Mouse (Mus musculus): ENCODE measurements around the gene Susd5.

DNA sequence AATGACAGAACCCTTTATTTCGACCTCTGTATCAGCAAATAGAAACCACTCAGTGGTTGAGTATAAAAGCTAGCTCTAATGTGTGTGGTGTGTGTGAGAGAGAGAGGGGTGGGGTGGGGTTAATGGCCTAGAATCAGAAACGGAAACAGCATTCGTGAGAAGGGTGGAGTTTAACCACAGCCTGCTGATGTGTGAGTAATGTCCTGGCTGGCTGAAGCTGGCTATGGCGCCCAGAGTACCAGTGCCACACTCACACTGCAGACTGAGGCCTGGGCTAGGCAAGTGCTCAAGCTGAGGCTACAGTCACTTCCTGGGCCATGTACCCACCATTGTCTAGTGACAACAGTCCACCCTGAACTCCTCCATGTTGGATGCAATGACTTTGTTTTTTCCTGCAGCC, 40.5 kb upstream of the Susd5 start:
- no peak for TF ChIP-seq CTCF (conservative IDR thresholded peaks at IDR 0.05 in 1 of 2, IDR thresholded peaks at IDR 0.05 in 1 of 2; ENCODE audit: low read depth in 2 of 2, low read length in 2 of 2)
- TF ChIP-seq UBTF (IDR thresholded peaks at IDR 0.05; ENCODE audit: low read depth, low read length) = no peak
- TF ChIP-seq MAFK (IDR thresholded peaks at IDR 0.05; ENCODE audit: insufficient replicate concordance, low read length) = no peak
- TF ChIP-seq SIN3A (IDR thresholded peaks at IDR 0.05; ENCODE audit: low read length) = no peak
- no peak for TF ChIP-seq RCOR1 (conservative IDR thresholded peaks at IDR 0.05; ENCODE audit: low read depth, low read length)
- no peak for TF ChIP-seq TCF12 (IDR thresholded peaks at IDR 0.05; ENCODE audit: low read depth, low read length)
- TF ChIP-seq ZMIZ1 (IDR thresholded peaks at IDR 0.05; ENCODE audit: low read depth, low read length) = no peak
- no peak for TF ChIP-seq HCFC1 (IDR thresholded peaks at IDR 0.05; ENCODE audit: low read depth, low read length)
- TF ChIP-seq MXI1 (IDR thresholded peaks at IDR 0.05; ENCODE audit: low read depth, low read length) = no peak
- no peak for TF ChIP-seq CHD2 (IDR thresholded peaks at IDR 0.05; ENCODE audit: low read length)
- no peak for TF ChIP-seq EP300 (IDR thresholded peaks at IDR 0.05; ENCODE audit: low read length)

All from CH12.LX (cell line).